In genomic region chr5:134454421-134454820, GRCm38 (mm10) we compare ENCODE assay signal across 8 mouse cellular contexts. TPM values are rescaled to one million over a fixed set of nuclear protein-coding genes. Genes with fewer than 3 reads are reported as not detected.
DNase-seq lines count a peak whose midpoint lies in the region; ATAC-seq and TF ChIP-seq lines count a peak whose summit lies in the region.

No protein-coding gene starts in this region.

- H3K4me3 ChIP-seq in midbrain, embryonic 11.5 days (ENCODE audit: low read depth, low read length) = peak overlapping the region; percentile 84

- peak overlapping the region; percentile 93 for H3K9ac ChIP-seq in midbrain, embryonic 11.5 days (ENCODE audit: low read length)

- H3K27me3 ChIP-seq in midbrain, embryonic 11.5 days (ENCODE audit: control insufficient read depth, insufficient read depth, low read length) = no peaks in the 10 kb centered on the region

- peak; percentile 94 for DNase-seq in heart, adult 11 months
- DNase-seq in heart, postnatal 4 days = no peak
- DNase-seq in brain, embryonic 14.5 days (ENCODE audit: low read depth) = peak; percentile 43
- peak; percentile 42 to 51 for DNase-seq in heart, postnatal 10 days
- DNase-seq in midbrain, embryonic 11.5 days (ENCODE audit: low spot score, missing footprints) = no peak
- DNase-seq in left cerebral cortex, adult 18-20 months (ENCODE audit: low spot score in 2 of 2) = no peak
- no peak for DNase-seq in urinary bladder, adult 2 months (ENCODE audit: low spot score)

- 59% methylated on average over 9 of the region's 9 CpGs for WGBS in midbrain, embryonic 11.5 days

- TF ChIP-seq POLR2A in brain, embryonic 14.5 days (IDR thresholded peaks at IDR 0.05; ENCODE audit: borderline replicate concordance, extremely low read depth, insufficient read depth, insufficient read length, poor library complexity, severe bottlenecking) = no peak

- no peak overlapping the region; the same call in 1 of the 2 replicates for H3K27ac ChIP-seq in midbrain, embryonic 11.5 days (ENCODE audit: low read depth, low read length)

- H3K4me2 ChIP-seq in midbrain, embryonic 11.5 days = peak overlapping the region; percentile 89

- peaks cover 8% of the 10 kb centered on the region for H3K36me3 ChIP-seq in midbrain, embryonic 11.5 days (ENCODE audit: control insufficient read depth, insufficient read depth, low read length)

- intact Hi-C loops in heart, postnatal 10 days (cut with DNase I) = no loop called here

- peaks cover 16% of the 10 kb centered on the region for H3K4me1 ChIP-seq in midbrain, embryonic 11.5 days (ENCODE audit: control insufficient read depth, insufficient read depth, low read length)

- H3K9me3 ChIP-seq in midbrain, embryonic 11.5 days (ENCODE audit: control insufficient read depth, low read length) = no peaks in the 10 kb centered on the region

- ATAC-seq in midbrain, embryonic 11.5 days (ENCODE audit: low FRiP score) = no peak
- no peak for ATAC-seq in inflammation-experienced regulatory T-cells, adult 6 months

- no peak for TF ChIP-seq CTCF in brain, embryonic 14.5 days (IDR thresholded peaks at IDR 0.05; ENCODE audit: borderline replicate concordance, extremely low read depth, insufficient read depth, insufficient read length)

RNA-seq across cellular contexts. Expression of gene Gtf2ird1, which starts 2.1 kb away (rescaled TPM):
- 10 to 100 TPM; 59.8 to 60.3 TPM for total RNA-seq in heart, postnatal 4 days (2021)
- 78.1 and 80.5 TPM in 2 replicates for polyA plus RNA-seq in brain, embryonic 14.5 days (2012; rRNA removed)
- 10 to 100 TPM; 43.3 to 45.5 TPM for total RNA-seq in heart, postnatal 10 days (2021)
- polyA plus RNA-seq in midbrain, embryonic 11.5 days (2014; fragmentation: Nextera tagmentation; extraction: Ambion mirVana) = 86.5 and 88.1 TPM in 2 replicates
- 10 to 100 TPM; 37.4 to 56.6 TPM for total RNA-seq in left cerebral cortex, adult 18-20 months (2021)
- 27.1 and 31.5 TPM in 2 replicates for polyA plus RNA-seq in urinary bladder, adult 2 months (2012; rRNA removed)
- 10 to 100 TPM in 1 of 3 experiments, 1 to 10 TPM in 2; 3.5 to 12.4 (median 5.7) TPM for polyA plus RNA-seq in inflammation-experienced regulatory T-cells, adult 6 months (2017; shearing (Covaris generic))

Comparison
In these comparisons a context has a peak if more than half of its experiments do, and no peak if none do; other contexts are left out.
1. DNase-seq: peak in heart, adult 11 months (single experiment), brain, embryonic 14.5 days (single experiment) and heart, postnatal 10 days (2 of 2); none in heart, postnatal 4 days (single experiment), midbrain, embryonic 11.5 days (single experiment), left cerebral cortex, adult 18-20 months (0 of 2) and urinary bladder, adult 2 months (single experiment).